Mouse (Mus musculus) macrophage (primary cell): ENCODE data around the gene 4930558K02Rik. TPM values are rescaled to one million over a fixed set of nuclear protein-coding genes. Genes with fewer than 3 reads are reported as not detected.

ENCODE experiments used
- polyA plus RNA-seq: library from polyadenylated mRNA; stranded (reverse); fragments of 250-400 nt; gene quantifications from 3 replicates; pipeline ENCODE4 v1.2.4, GENCODE M21; 2018; ENCODE audit warnings: inconsistent platforms

The 4930558K02Rik gene
- polyA plus RNA-seq, 1 experiment from 2014 or later: not detected

Other genes with a start within 250 kb of the 4930558K02Rik start
- gene Fasl, start 191.1 kb downstream of the 4930558K02Rik start, polyA plus RNA-seq: not detected in 3 replicates
- 10.4 to 16.7 TPM (median 11.4 TPM) in 3 replicates for gene Suco, start 103.0 kb downstream of the 4930558K02Rik start, polyA plus RNA-seq
- gene Pigc, start 10.4 kb downstream of the 4930558K02Rik start, polyA plus RNA-seq: 11.5 to 21.0 TPM (median 15.2 TPM) in 3 replicates